Mouse (Mus musculus): ENCODE measurements at regions not wholly inside any gene's neighbourhood (a gene's known extent, or its start where the extent isn't known, plus 50 kb on each side); places are given as distances from the start of the nearest gene placed in this dataset.

DNA sequence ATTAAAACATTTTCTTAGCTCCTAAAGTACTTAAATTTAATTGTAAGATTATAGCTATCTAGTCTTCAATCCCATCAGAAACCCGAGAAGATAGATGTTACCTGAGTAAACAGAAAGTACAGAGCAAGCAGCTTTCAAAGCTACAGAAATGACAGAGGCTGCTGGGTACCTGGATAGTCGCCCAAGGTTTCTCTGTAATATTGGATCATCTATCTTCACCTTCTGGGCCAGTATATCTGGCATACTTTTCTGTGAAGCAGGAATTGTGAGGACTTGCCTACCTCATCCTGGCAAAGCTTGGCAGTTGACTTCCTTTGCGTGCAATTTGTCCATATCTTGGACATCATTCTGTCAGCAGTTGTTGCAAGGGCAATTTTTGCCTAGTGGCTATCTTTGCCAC, 356.4 kb downstream of the Cd109 start:
- Histone ChIP-seq H3K27ac (ENCODE audit: low read depth, low read length) (no peak overlapping the region), H3K9ac (ENCODE audit: low read depth, low read length) (no peak overlapping the region), H3K4me1 (ENCODE audit: control insufficient read depth, insufficient read depth, low read depth, low read length) (no peaks in the 10 kb centered on the region), H3K4me3 (ENCODE audit: low read length) (no peak overlapping the region), H3K27me3 (replicated peaks; ENCODE audit: control insufficient read depth, insufficient read depth, low read length) (no peaks in the 10 kb centered on the region), H3K4me2 (ENCODE audit: low read length) (no peak overlapping the region), H3K9me3 (ENCODE audit: control insufficient read depth, low read length) (no peaks in the 10 kb centered on the region), H3K36me3 (ENCODE audit: control insufficient read depth, insufficient read depth, low read length) (no peaks in the 10 kb centered on the region)
- no peak for ATAC-seq
- WGBS = 93% methylated on average over 3 of the region's 3 CpGs

DNA sequence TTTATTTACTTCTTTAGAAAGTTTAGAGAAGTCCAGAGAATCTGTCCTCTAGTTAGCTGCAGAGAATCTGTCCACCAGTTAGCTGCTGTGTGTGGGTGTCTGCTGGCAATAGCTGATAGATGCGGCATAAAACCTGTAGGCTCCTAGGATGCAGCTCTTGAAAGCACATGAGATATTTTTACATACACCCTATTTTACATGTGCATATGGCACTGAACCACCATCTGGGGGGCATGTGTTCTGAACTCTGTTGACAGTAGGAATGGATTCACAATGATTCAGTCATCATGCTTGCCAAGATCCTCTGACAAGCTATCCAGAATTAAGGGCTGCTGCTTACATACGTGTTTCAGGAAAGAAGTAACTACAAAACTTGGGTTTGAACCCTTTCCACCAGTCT, 368.4 kb downstream of the Cd109 start:
- 78% methylated on average over 2 of the region's 2 CpGs for WGBS
- H3K27me3 ChIP-seq (replicated peaks; ENCODE audit: control insufficient read depth, insufficient read depth, low read length) = no peaks in the 10 kb centered on the region
- H3K36me3 ChIP-seq (ENCODE audit: control insufficient read depth, insufficient read depth, low read length) = no peaks in the 10 kb centered on the region

DNA sequence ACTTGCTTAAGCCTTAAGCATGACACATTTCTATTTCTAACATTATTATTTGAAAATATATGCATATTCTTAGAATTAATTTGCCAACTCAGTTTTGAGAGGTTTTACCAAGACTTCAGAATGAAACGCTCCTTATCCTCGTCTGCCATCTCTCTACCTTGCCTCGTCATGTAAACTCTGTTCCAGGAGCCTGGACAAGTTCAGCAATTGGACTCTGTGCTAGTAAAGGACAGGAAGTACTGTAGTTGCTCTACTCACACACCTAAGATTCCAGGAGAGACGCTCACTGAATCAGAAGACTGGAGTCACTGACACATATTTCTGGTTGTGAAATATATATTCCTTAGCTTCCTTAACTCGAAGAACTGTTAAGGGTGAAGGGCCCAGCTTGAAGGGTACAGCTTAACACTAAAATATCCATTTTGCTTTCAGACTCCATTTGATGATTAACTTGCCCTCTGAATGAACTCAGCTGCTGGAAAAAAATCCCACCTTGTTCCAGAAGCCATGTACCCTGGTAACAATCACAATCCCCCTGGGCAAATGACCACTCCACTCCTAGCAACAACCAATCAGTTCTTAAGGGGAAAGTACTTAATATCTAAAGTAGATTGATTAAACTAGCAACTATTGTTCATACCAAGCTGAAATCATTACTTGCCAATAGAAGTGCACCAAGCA, 370.0 kb downstream of the Cd109 start:
- WGBS = 76% methylated on average over 5 of the region's 5 CpGs
- ATAC-seq = no peak
- H3K36me3 ChIP-seq (ENCODE audit: control insufficient read depth, insufficient read depth, low read length) = no peaks in the 10 kb centered on the region

More for the DNA sequence above, 368.4 kb downstream of the Cd109 start:
- Histone ChIP-seq H3K4me3 (ENCODE audit: low read length) (no peak overlapping the region), H3K9me3 (ENCODE audit: control insufficient read depth, low read length) (no peaks in the 10 kb centered on the region), H3K4me1 (ENCODE audit: control insufficient read depth, insufficient read depth, low read depth, low read length) (no peaks in the 10 kb centered on the region), H3K9ac (ENCODE audit: low read depth, low read length) (no peak overlapping the region), H3K4me2 (ENCODE audit: low read length) (no peak overlapping the region), H3K27ac (ENCODE audit: low read depth, low read length) (no peak overlapping the region)
- no peak for ATAC-seq

DNA sequence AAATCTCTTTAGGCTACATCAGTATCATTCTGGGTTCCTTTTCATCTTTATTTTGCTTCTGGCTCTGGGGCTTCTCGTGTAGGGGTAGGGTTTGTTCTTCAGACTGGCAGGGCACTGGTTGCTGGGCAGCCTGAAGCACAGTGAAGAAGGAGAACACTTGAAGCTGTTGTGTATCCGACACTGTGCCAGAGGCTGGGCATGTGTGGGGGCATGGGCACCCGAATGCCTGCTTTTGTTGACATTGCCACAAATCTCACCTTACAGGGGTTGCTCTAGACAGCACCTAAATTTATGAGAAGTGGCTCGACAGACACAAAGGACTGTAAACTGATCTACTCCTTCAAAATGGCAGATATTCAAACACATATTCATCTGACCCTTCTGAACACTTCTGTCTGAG, 376.0 kb downstream of the Cd109 start:
- no peak for ATAC-seq
- 78% methylated on average over 4 of the region's 4 CpGs for WGBS

More for the DNA sequence above, 370.0 kb downstream of the Cd109 start:
- no peaks in the 10 kb centered on the region for H3K27me3 ChIP-seq (replicated peaks; ENCODE audit: control insufficient read depth, insufficient read depth, low read length)
- H3K4me3 ChIP-seq (ENCODE audit: low read length) = no peak overlapping the region
- no peak overlapping the region for H3K27ac ChIP-seq (ENCODE audit: low read depth, low read length)
- no peak overlapping the region for H3K9ac ChIP-seq (ENCODE audit: low read depth, low read length)
- no peak overlapping the region for H3K4me2 ChIP-seq (ENCODE audit: low read length)
- H3K4me1 ChIP-seq (ENCODE audit: control insufficient read depth, insufficient read depth, low read depth, low read length) = no peaks in the 10 kb centered on the region
- H3K9me3 ChIP-seq (ENCODE audit: control insufficient read depth, low read length) = no peaks in the 10 kb centered on the region

DNA sequence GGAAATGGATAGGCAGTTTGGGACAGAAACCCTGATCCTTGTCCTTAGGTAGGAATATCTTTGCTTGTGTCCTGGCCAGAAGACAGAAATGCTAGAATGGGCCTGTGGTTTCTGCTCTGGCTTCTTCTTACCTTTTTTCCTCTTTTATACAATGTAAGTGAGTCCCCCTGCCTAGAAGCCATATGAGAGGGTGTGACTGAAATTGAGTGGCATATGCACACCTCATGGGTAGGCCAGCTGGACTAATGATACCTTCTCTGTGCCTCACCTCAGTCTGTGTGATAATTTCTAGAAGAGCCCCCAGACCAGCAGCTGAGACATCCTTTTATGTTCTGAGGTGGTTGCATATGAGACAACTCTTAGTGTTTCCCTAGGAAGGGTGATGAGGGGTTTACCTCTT, 385.7 kb downstream of the Cd109 start:
- no peak overlapping the region for H3K27ac ChIP-seq (ENCODE audit: low read depth, low read length)
- no peak for ATAC-seq
- H3K36me3 ChIP-seq (ENCODE audit: control insufficient read depth, insufficient read depth, low read length) = no peaks in the 10 kb centered on the region

More for the DNA sequence above, 376.0 kb downstream of the Cd109 start:
- H3K9me3 ChIP-seq (ENCODE audit: control insufficient read depth, low read length) = no peaks in the 10 kb centered on the region
- no peak overlapping the region for H3K4me2 ChIP-seq (ENCODE audit: low read length)
- no peak overlapping the region for H3K4me3 ChIP-seq (ENCODE audit: low read length)
- no peak overlapping the region for H3K9ac ChIP-seq (ENCODE audit: low read depth, low read length)
- no peaks in the 10 kb centered on the region for H3K36me3 ChIP-seq (ENCODE audit: control insufficient read depth, insufficient read depth, low read length)
- no peak overlapping the region for H3K27ac ChIP-seq (ENCODE audit: low read depth, low read length)
- no peaks in the 10 kb centered on the region for H3K4me1 ChIP-seq (ENCODE audit: control insufficient read depth, insufficient read depth, low read depth, low read length)
- no peaks in the 10 kb centered on the region for H3K27me3 ChIP-seq (replicated peaks; ENCODE audit: control insufficient read depth, insufficient read depth, low read length)

DNA sequence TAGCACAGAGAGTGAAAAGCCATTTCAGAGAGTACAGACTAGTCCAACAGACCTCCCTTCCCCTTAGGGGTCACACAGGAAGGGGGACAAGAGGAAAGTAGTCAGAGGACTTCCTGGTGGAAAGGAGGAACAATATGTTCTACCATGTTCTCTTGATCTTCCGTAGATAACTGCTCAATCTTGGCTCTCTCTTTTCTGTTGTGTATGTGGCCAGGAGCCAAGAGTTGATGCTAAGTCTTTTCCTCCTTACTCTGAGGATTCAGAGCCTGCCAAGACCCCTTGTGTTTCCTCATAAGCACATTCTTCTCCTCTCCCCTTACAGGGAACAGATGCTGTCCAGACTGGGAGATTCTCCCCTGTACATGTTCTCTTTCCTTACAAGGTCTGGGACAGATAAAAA, 386.6 kb downstream of the Cd109 start:
- 70% methylated on average over 1 of the region's 1 CpGs for whole genome bisulfite sequencing
- Histone ChIP-seq H3K4me2 (ENCODE audit: low read length) (no peak overlapping the region), H3K9ac (ENCODE audit: low read depth, low read length) (no peak overlapping the region), H3K9me3 (ENCODE audit: control insufficient read depth, low read length) (no peaks in the 10 kb centered on the region), H3K27ac (ENCODE audit: low read depth, low read length) (no peak overlapping the region), H3K4me3 (ENCODE audit: low read length) (no peak overlapping the region), H3K36me3 (ENCODE audit: control insufficient read depth, insufficient read depth, low read length) (no peaks in the 10 kb centered on the region), H3K27me3 (replicated peaks; ENCODE audit: control insufficient read depth, insufficient read depth, low read length) (no peaks in the 10 kb centered on the region), H3K4me1 (ENCODE audit: control insufficient read depth, insufficient read depth, low read depth, low read length) (no peaks in the 10 kb centered on the region)
- ATAC-seq = no peak

More for the DNA sequence above, 385.7 kb downstream of the Cd109 start:
- no peak overlapping the region for H3K9ac ChIP-seq (ENCODE audit: low read depth, low read length)
- no peaks in the 10 kb centered on the region for H3K9me3 ChIP-seq (ENCODE audit: control insufficient read depth, low read length)
- no peaks in the 10 kb centered on the region for H3K27me3 ChIP-seq (replicated peaks; ENCODE audit: control insufficient read depth, insufficient read depth, low read length)
- no peak overlapping the region for H3K4me2 ChIP-seq (ENCODE audit: low read length)
- no peak overlapping the region for H3K4me3 ChIP-seq (ENCODE audit: low read length)
- H3K4me1 ChIP-seq (ENCODE audit: control insufficient read depth, insufficient read depth, low read depth, low read length) = no peaks in the 10 kb centered on the region

DNA sequence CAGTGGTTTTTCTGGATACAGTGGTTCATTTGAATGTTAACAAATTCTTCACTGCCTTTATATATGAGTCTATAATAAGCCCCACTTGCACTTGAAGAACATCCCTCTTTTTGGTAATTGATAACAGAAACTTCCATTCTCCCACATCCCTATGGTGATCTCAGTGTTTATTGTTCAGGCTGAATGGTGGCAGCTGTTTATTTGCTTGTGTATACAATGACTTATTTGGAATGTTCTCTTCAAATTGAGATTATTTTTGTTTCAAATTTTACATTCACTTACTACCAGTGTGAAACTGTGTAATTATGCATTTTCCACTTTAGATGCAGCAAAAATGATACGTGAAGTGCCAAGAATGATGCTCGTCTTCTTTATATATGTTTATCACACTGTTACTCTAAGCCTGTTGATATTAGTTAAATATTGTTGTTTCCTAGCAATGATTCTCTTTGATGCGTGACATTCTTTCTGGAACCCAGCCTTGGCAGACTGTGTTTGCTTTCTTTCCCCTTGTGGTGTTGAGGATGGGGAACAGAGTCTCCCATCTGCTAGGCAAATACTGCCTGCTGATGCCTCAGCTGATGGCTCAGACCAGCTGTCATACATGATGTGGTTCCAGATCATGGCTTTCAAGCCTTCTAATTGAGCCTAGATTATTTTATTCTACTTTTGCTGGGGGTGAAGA, 389.1 kb downstream of the Cd109 start:
- no peaks in the 10 kb centered on the region for H3K27me3 ChIP-seq (replicated peaks; ENCODE audit: control insufficient read depth, insufficient read depth, low read length)
- no peaks in the 10 kb centered on the region for H3K4me1 ChIP-seq (ENCODE audit: control insufficient read depth, insufficient read depth, low read depth, low read length)
- no peak overlapping the region for H3K27ac ChIP-seq (ENCODE audit: low read depth, low read length)
- peak; percentile 75; the same call in 1 of the 2 replicates for ATAC-seq
- no peaks in the 10 kb centered on the region for H3K36me3 ChIP-seq (ENCODE audit: control insufficient read depth, insufficient read depth, low read length)
- H3K4me2 ChIP-seq (ENCODE audit: low read length) = no peak overlapping the region
- no peak overlapping the region for H3K4me3 ChIP-seq (ENCODE audit: low read length)
- H3K9me3 ChIP-seq (ENCODE audit: control insufficient read depth, low read length) = no peaks in the 10 kb centered on the region
- H3K9ac ChIP-seq (ENCODE audit: low read depth, low read length) = no peak overlapping the region
- WGBS = 54% methylated on average over 3 of the region's 3 CpGs

DNA sequence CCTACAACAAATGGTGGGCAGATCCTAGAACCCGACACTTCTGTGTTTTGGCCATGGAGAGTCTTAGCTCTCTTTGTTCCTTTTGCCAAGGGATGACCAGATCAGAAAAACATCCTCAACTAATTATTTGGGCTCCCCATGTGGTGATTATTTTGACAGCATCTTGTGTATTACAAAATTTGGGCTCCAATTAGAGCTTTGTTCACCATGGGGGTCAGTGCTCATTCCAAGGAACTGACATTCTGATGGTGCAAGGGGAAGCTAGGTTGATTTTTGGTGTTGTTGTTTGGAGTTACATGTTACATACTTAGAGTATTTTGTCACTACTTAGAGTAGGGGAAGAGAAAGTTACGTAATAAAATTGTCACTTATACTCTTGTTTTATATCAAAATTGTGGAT, 406.9 kb downstream of the Cd109 start:
- Histone ChIP-seq H3K4me3 (ENCODE audit: low read length) (no peak overlapping the region), H3K36me3 (ENCODE audit: control insufficient read depth, insufficient read depth, low read length) (no peaks in the 10 kb centered on the region), H3K27ac (ENCODE audit: low read depth, low read length) (no peak overlapping the region), H3K4me1 (ENCODE audit: control insufficient read depth, insufficient read depth, low read depth, low read length) (no peaks in the 10 kb centered on the region), H3K27me3 (replicated peaks; ENCODE audit: control insufficient read depth, insufficient read depth, low read length) (no peaks in the 10 kb centered on the region), H3K9ac (ENCODE audit: low read depth, low read length) (no peak overlapping the region), H3K4me2 (ENCODE audit: low read length) (no peak overlapping the region), H3K9me3 (ENCODE audit: control insufficient read depth, low read length) (no peaks in the 10 kb centered on the region)
- 83% methylated on average over 2 of the region's 2 CpGs for WGBS
- ATAC-seq = no peak

DNA sequence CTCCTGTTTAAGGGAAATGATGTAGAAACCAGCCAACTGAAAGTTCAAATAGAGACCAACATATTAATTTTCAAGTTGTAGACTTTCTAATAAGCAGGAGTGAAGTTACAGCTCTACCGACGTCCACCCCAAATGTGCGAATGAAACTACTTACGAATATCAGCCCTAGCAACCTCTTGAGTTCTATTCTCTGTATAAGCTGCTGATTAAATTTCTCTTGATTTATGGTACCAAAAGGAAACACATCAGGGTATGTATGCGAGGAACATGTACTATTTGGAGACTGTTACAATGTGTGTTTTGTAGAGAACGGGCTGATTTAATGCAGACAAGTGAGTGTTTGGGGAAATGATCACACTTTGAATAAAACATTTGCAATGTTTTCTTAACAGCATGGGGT, 412.9 kb downstream of the Cd109 start:
- Histone ChIP-seq H3K9me3 (ENCODE audit: control insufficient read depth, low read length) (no peaks in the 10 kb centered on the region), H3K9ac (ENCODE audit: low read depth, low read length) (no peak overlapping the region), H3K4me3 (ENCODE audit: low read length) (no peak overlapping the region), H3K27ac (ENCODE audit: low read depth, low read length) (no peak overlapping the region), H3K4me2 (ENCODE audit: low read length) (no peak overlapping the region), H3K4me1 (ENCODE audit: control insufficient read depth, insufficient read depth, low read depth, low read length) (no peaks in the 10 kb centered on the region), H3K27me3 (replicated peaks; ENCODE audit: control insufficient read depth, insufficient read depth, low read length) (no peaks in the 10 kb centered on the region), H3K36me3 (ENCODE audit: control insufficient read depth, insufficient read depth, low read length) (no peaks in the 10 kb centered on the region)
- ATAC-seq = no peak
- 82% methylated on average over 6 of the region's 6 CpGs for WGBS

Data from hindbrain, embryonic 16.5 days (tissue).